Mouse (Mus musculus): ENCODE data around the gene Dnajb12. TPM values are rescaled to one million over a fixed set of nuclear protein-coding genes. Genes with fewer than 3 reads are reported as not detected.

Gene Dnajb12
- polyA plus RNA-seq, 1 experiment from 2014 or later, result 17.4 TPM

GRCm38 (mm10) chr10:59903170-59903569 is 23.8 kb downstream of the Dnajb12 start:
- H3K4me3 ChIP-seq (ENCODE audit: low read depth, low read length), result no peak overlapping the region
- H3K27ac ChIP-seq (replicated peaks), result peak overlapping the region; percentile 73; the same call in 1 of the 2 replicates
- no peak overlapping the region for H3K4me2 ChIP-seq (replicated peaks; ENCODE audit: low read depth)
- 29% methylated on average over 7 of the region's 7 CpGs for WGBS
- peaks cover 2% of the 10 kb centered on the region; the same call in 1 of the 2 replicates for H3K36me3 ChIP-seq (ENCODE audit: control insufficient read depth, insufficient read depth, low read length)
- peaks cover 27% of the 10 kb centered on the region for H3K4me1 ChIP-seq (replicated peaks; ENCODE audit: control insufficient read depth, insufficient read depth)
- TF ChIP-seq EP300 (optimal IDR thresholded peaks at IDR 0.05) (no peak), CTCF (IDR thresholded peaks at IDR 0.05; ENCODE audit: low read depth) (no peak)
- H3K27me3 ChIP-seq (ENCODE audit: control insufficient read depth, insufficient read depth, low read length), result no peaks in the 10 kb centered on the region
- H3K9ac ChIP-seq (ENCODE audit: low read length), result no peak overlapping the region
- DNase-seq (ENCODE audit: low spot score), result no peak
- no peak for ATAC-seq (ENCODE audit: low FRiP score, low TSS enrichment)
- no peaks in the 10 kb centered on the region for H3K9me3 ChIP-seq (ENCODE audit: control insufficient read depth, low read length)

- H3K4me3 ChIP-seq (ENCODE audit: low read depth, low read length), result no peak overlapping the region
- 49% methylated on average over 3 of the region's 3 CpGs for WGBS
- H3K27ac ChIP-seq (replicated peaks), result peak overlapping the region; percentile 84
- TF ChIP-seq EP300 (optimal IDR thresholded peaks at IDR 0.05) (no peak), CTCF (IDR thresholded peaks at IDR 0.05; ENCODE audit: low read depth) (no peak)
- H3K4me2 ChIP-seq (replicated peaks; ENCODE audit: low read depth), result no peak overlapping the region
- H3K4me1 ChIP-seq (replicated peaks; ENCODE audit: control insufficient read depth, insufficient read depth), result peaks cover 21% of the 10 kb centered on the region; the same call in 1 of the 2 replicates
- H3K36me3 ChIP-seq (ENCODE audit: control insufficient read depth, insufficient read depth, low read length), result no peaks in the 10 kb centered on the region
- peak; percentile 68 for DNase-seq (ENCODE audit: low spot score)
- ATAC-seq (ENCODE audit: low FRiP score, low TSS enrichment), result peak; percentile 69
- H3K9me3 ChIP-seq (ENCODE audit: control insufficient read depth, low read length), result no peaks in the 10 kb centered on the region
- H3K9ac ChIP-seq (ENCODE audit: low read length), result no peak overlapping the region; the same call in 1 of the 2 replicates
- no peaks in the 10 kb centered on the region for H3K27me3 ChIP-seq (ENCODE audit: control insufficient read depth, insufficient read depth, low read length)
Observed at GRCm38 (mm10) chr10:59907080-59907609, 27.8 kb downstream of the Dnajb12 start.

- Histone ChIP-seq H3K27ac (replicated peaks) (peak overlapping the region; percentile 84), H3K27me3 (ENCODE audit: control insufficient read depth, insufficient read depth, low read length) (no peaks in the 10 kb centered on the region), H3K9ac (ENCODE audit: low read length) (peak overlapping the region; percentile 18; the same call in 1 of the 2 replicates), H3K36me3 (ENCODE audit: control insufficient read depth, insufficient read depth, low read length) (no peaks in the 10 kb centered on the region), H3K4me3 (ENCODE audit: low read depth, low read length) (no peak overlapping the region), H3K9me3 (ENCODE audit: control insufficient read depth, low read length) (no peaks in the 10 kb centered on the region), H3K4me2 (replicated peaks; ENCODE audit: low read depth) (0 out of 2 replicates have a peak overlapping the region, but pooled peaks have one; percentile 1), H3K4me1 (replicated peaks; ENCODE audit: control insufficient read depth, insufficient read depth) (peaks cover 18% of the 10 kb centered on the region; the same call in 1 of the 2 replicates)
- ATAC-seq (ENCODE audit: low FRiP score, low TSS enrichment), result peak; percentile 80
- peak; percentile 83 for DNase-seq (ENCODE audit: low spot score)
- TF ChIP-seq CTCF (IDR thresholded peaks at IDR 0.05; ENCODE audit: low read depth) (no peak), EP300 (optimal IDR thresholded peaks at IDR 0.05) (no peak)
- 11% methylated on average over 7 of the region's 7 CpGs for WGBS
Observed at GRCm38 (mm10) chr10:59907695-59908299, 28.4 kb downstream of the Dnajb12 start.

- ATAC-seq (ENCODE audit: low FRiP score, low TSS enrichment) (peak; percentile 22; the same call in 1 of the 2 replicates), DNase-seq (ENCODE audit: low spot score) (peak; percentile 56)
- no peaks in the 10 kb centered on the region for H3K9me3 ChIP-seq (ENCODE audit: control insufficient read depth, low read length)
- TF ChIP-seq EP300 (optimal IDR thresholded peaks at IDR 0.05) (no peak), CTCF (IDR thresholded peaks at IDR 0.05; ENCODE audit: low read depth) (no peak)
- 46% methylated on average over 7 of the region's 7 CpGs for WGBS
- H3K36me3 ChIP-seq (ENCODE audit: control insufficient read depth, insufficient read depth, low read length), result no peaks in the 10 kb centered on the region
- H3K27ac ChIP-seq (replicated peaks), result peak overlapping the region; percentile 84
- no peaks in the 10 kb centered on the region for H3K27me3 ChIP-seq (ENCODE audit: control insufficient read depth, insufficient read depth, low read length)
- no peak overlapping the region for H3K4me3 ChIP-seq (ENCODE audit: low read depth, low read length)
- H3K4me2 ChIP-seq (replicated peaks; ENCODE audit: low read depth), result peak overlapping the region; percentile 2; the same call in 1 of the 2 replicates
- H3K9ac ChIP-seq (ENCODE audit: low read length), result no peak overlapping the region
- peaks cover 16% of the 10 kb centered on the region; the same call in 1 of the 2 replicates for H3K4me1 ChIP-seq (replicated peaks; ENCODE audit: control insufficient read depth, insufficient read depth)
Observed at GRCm38 (mm10) chr10:59908776-59909315, 29.5 kb downstream of the Dnajb12 start.

- Histone ChIP-seq H3K9ac (ENCODE audit: low read length) (no peak overlapping the region), H3K4me3 (ENCODE audit: low read depth, low read length) (no peak overlapping the region), H3K27me3 (ENCODE audit: control insufficient read depth, insufficient read depth, low read length) (no peaks in the 10 kb centered on the region), H3K4me2 (replicated peaks; ENCODE audit: low read depth) (peak overlapping the region; percentile 2; the same call in 1 of the 2 replicates), H3K9me3 (ENCODE audit: control insufficient read depth, low read length) (no peaks in the 10 kb centered on the region), H3K27ac (replicated peaks) (peak overlapping the region; percentile 84), H3K4me1 (replicated peaks; ENCODE audit: control insufficient read depth, insufficient read depth) (peaks cover 16% of the 10 kb centered on the region; the same call in 1 of the 2 replicates), H3K36me3 (ENCODE audit: control insufficient read depth, insufficient read depth, low read length) (no peaks in the 10 kb centered on the region)
- TF ChIP-seq CTCF (IDR thresholded peaks at IDR 0.05; ENCODE audit: low read depth) (no peak), EP300 (optimal IDR thresholded peaks at IDR 0.05) (no peak)
- DNase-seq (ENCODE audit: low spot score) (peak; percentile 59), ATAC-seq (ENCODE audit: low FRiP score, low TSS enrichment) (peak; percentile 31; the same call in 1 of the 2 replicates)
- 4% methylated on average over 14 of the region's 14 CpGs for WGBS
Observed at GRCm38 (mm10) chr10:59909357-59909847, 30.0 kb downstream of the Dnajb12 start.

Measured in stomach, postnatal 0 days (tissue).